Mouse (Mus musculus) testis, postnatal 14 days (tissue): Measurements from ENCODE around the gene Spink2.
"Not testable (repeated sequence)": the region's sequence is repeated elsewhere in the genome, so short reads cannot be mapped to it uniquely, and the experiment has no call there.

Experiments
- DNase-seq: peaks from one replicate; pipeline ENCODE4 v3.0.0; 2021; ENCODE audit warnings: low spot score

Gene Spink2

DNA sequence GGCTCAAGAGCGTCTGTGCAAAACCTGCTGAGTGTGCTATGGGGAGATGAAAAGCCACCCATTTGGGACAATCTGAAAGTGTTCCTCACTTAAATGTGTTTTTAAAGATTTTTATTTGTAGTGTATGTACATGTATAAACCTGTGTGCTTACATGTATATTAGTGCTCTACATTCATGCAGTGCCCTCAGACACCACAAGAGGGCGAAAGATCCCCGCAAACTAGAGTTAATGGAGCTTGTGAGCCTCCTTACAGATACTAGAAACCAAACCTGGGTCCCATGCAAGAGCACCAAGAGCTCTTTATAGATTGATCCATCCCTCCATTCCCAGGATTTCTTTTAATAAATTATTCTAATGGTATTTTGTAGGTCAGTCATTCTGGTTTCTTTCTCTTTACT is 17.3 kb downstream of the Spink2 start:
- DNase-seq, result peak; percentile 41

GRCm38 (mm10) chr5:77193266-77193665 is 18.0 kb downstream of the Spink2 start:
- DNase-seq, result no peak

GRCm38 (mm10) chr5:77191631-77192030 is 19.6 kb downstream of the Spink2 start:
- no peak for DNase-seq

- no peak for DNase-seq
Observed at GRCm38 (mm10) chr5:77191106-77191505, 20.2 kb downstream of the Spink2 start.

DNA sequence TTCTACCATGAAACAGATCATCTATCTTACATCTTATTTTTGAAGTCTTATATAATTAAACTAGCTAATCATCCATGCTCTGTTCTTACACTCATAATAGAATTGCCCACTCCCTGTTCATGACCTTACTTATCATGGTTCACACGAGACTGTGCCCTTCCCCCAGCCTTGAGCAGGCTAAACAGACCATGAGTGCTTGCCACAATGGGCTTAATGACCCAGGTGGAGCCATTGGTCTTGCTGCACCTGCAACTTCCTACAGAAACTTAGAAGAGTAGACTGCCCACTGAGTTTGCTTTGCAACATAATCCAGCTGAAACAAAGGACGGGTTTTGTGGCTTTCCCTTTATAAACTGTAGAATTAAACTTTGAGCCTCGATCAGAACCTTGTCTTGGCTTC is 22.5 kb downstream of the Spink2 start:
- no peak for DNase-seq

- no peak for DNase-seq
Observed at GRCm38 (mm10) chr5:77185351-77185750, 25.9 kb downstream of the Spink2 start.

GRCm38 (mm10) chr5:77183876-77184275 is 27.4 kb downstream of the Spink2 start:
- not testable (repeated sequence) for DNase-seq

DNA sequence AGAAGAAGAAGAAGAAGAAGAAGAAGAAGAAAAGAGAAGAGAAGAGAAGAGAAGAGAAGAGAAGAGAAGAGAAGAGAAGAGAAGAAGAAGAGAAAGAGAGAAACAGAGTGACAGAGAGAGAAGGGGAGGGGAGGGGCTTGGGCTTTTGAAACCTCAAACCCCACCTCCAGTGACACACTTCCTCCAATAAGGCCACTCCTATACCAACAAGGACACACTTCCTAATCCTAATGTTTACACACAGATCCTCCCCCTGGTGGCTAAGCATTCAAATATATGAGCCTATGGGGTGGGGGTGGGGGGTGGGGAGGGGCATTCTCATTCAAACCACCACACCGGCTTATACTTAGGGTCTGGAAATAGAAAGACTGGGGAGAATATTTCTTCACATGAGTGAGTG is 27.9 kb downstream of the Spink2 start:
- no peak for DNase-seq

GRCm38 (mm10) chr5:77181508-77181907 is 29.8 kb downstream of the Spink2 start:
- peak; percentile 51 for DNase-seq

GRCm38 (mm10) chr5:77178976-77179375 is 32.3 kb downstream of the Spink2 start:
- no peak for DNase-seq

DNA sequence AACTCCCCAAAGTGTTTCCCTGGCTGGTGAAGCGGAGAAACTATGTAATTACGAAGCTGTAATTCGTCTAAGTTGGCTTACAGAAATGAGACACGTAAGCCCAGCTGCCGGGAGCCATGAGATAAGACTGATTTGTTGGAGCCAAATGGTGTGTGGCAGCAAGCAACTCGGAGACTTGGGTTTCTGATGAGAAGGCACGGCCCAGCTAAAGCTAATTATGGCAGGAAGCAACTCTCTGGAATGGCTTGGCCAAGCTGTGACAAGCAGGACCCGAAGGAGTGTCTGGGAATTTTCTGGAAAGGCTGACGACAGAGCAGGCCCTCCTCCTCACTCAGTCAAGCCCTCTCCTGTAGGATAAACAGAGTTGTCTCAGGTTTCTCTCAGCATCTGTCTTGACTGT is 33.3 kb downstream of the Spink2 start:
- no peak for DNase-seq

- DNase-seq, result no peak
Observed at GRCm38 (mm10) chr5:77174779-77175178, 36.5 kb downstream of the Spink2 start.

DNA sequence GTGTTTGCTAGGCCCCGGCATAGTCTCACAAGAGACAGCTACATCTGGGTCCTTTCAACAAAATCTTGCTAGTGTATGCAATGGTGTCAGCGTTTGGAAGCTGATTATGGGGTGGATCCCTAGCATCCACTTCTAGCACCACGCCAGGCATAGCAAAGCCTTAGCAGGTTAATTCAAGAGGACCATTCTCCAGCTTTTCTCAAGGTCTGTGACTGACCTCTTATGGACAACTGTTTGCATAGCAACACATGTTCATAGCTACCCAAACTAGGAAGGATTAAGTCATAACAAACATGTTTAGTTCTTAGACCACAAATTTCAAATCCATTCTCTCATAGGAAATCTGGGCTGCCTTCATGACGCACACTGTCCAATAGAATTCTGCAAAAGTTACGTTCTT is 40.7 kb downstream of the Spink2 start:
- no peak for DNase-seq

DNA sequence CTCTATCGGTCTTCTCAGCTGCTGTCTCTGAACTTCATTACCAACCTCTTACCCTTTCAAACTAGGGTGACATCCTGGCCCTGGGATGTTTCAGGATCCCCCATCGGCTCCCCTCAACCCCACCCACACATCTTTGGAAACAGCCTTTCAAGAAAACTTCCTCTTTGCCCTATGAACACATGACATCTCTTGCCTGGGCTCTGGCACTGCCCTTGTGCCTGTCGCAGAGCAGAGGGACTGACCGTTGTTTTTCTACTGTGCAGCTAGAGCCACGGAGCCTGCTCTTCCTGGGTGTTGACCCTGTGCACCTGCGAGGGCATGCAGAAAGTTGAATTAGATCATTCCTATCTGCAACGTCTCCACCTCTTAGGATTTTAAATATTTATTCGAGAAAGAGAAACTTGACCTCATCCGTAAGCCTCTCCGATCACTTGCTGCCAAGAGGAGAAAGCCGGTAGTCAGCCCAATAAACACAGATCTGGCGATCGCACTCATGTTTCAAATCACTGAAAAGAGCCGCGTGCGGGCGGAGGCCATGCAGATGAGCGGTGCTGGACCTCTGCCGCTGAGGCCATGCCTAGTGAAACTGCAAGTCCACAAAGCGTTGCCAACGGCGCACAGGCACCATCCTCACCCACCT is 43.8 kb downstream of the Spink2 start:
- no peak for DNase-seq

GRCm38 (mm10) chr5:77165703-77166625 is 45.3 kb downstream of the Spink2 start:
- no peak for DNase-seq

- DNase-seq, result no peak
Observed at GRCm38 (mm10) chr5:77163597-77163996, 47.7 kb downstream of the Spink2 start.

GRCm38 (mm10) chr5:77162566-77162965 is 48.7 kb downstream of the Spink2 start:
- no peak for DNase-seq

DNA sequence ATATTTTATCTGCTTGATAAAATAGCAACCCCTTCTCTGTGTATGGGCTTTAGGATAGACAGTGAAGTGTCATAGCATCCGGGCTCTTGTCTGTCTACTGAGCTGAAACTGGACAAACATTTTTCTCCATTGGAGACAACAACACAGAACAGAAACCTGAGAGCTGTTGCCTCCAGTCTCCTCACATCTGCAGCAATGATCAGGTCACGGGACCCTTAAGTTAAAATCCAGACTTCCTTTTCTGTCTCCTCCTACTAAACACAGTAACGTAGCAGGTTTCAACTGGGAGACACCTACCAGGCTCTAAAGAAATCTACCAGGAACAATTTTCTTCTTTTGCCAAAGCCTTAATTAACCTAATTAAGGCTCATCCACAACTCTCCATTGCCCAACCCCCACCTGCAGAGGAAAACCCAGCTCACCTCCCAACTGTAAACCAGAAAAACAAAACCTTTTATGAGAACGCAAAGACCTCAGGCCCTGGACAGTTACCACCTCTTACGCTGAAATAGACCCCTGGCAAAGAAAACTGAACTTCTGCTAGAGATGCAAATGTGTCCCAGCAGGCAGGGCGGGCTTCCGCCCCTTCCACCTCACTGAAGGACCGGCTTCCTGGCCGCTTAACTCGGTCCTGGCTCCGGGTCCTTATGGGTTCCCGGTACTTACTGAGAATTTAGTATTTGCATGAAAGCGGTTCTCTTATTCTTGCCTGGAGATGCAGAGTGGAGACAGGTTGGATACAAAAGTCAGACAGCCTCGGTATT is 53.3 kb downstream of the Spink2 start:
- no peak for DNase-seq

- peak; percentile 70 for DNase-seq
Observed at GRCm38 (mm10) chr5:77156938-77157337, 54.3 kb downstream of the Spink2 start.

- no peak for DNase-seq
Observed at GRCm38 (mm10) chr5:77155526-77155925, 55.7 kb downstream of the Spink2 start.
